Mouse (Mus musculus) monocyte, adult 2 months (primary cell): ENCODE data around the gene Mmp9.

ENCODE experiments used
- DNase-seq, 2 experiments: peaks; one replicate each; pipeline ENCODE4 v3.0.0; 2022; ENCODE audit warnings: low spot score in 2 of 2, low read depth in 1 of 2

The Mmp9 gene

DNA sequence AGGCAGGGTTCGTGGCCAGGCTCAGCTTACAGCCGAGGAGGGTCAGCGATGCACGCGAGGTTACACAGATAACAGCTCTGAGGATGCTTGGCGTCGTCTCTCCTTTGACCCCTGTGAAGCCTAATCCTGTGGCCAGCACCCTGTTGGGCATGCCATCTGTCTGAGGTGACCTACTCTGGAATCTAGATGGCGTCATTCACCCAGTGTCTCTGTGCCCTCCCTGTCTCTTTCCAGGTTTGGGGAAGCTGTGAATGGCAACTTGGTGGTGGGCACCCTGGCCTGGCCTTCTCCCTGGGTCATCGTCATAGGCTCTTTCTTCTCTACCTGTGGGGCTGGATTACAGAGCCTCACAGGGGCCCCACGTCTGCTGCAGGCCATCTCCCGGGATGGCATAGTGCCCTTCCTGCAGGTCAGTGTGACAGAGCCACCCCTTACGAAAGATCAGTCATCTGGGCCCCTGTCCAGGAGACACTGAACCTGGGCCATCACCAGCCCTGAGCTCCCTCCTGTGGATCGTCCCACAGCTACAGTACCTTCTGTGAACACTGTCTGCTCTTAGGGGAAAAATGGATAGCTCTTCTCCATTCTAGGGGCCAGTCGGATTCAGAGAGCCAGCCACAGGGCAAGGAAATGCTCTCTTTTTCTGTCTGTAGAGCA lies 45.9 kb downstream of the Mmp9 start:
- DNase-seq = no peak

DNA sequence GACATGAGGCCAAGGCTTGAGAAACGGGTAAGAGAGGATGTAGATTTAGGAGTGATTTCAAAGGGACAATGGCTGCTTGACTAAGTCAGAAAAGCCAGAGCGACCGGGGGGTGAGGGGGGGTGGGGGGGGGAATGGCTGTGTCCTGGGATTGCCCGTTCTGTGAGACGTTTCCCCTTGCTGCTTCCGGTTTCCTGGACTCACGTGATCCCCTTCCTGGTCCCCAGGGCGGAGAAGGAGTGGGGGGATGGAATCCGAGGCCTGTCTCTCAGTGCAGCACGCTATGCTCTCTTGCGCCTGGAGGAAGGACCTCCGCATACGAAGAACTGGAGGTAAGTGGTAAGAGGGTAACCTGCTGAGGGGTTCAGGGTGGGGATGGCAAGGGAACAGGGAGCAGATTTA lies 48.2 kb downstream of the Mmp9 start:
- no peak for DNase-seq

DNA sequence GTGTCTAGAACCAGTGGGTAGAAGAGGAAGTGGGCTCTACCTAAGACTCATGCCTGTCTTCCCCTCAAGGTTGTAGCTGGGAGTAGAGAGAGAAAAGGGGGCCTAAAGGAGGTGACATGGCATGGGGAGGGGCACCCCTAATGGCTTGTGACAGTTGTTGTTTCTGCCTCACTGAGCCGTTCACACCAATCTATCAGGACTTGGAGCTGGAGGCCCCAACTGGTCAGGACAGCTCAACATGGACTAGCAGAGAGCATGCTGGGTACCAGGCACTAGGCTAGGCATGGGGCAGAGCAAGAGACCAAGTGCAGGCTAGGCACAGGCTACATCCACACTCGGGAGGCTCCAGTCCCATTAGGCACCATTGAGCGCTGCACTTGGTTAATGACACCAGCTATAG lies 50.5 kb downstream of the Mmp9 start:
- DNase-seq = no peak

DNA sequence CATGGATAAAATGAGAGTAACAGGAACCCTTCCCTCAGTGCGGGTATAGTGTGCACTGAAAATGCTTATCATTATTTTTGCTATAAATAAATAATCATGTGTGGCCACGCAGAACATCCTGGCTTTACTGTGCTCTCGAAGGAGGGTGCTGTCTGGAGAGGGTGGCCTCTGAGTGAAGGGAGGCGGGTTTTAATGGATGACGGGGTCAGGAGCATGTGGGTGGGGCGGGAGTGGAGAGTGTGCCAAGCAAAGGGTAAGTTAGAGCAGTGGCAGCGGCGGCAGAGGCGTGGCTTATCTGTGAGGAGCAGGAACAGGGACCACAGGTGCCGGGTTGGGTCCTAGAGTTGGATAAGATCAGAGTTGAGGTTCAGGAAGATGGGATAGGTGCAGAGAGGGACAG lies 51.2 kb downstream of the Mmp9 start:
- DNase-seq = no peak

DNA sequence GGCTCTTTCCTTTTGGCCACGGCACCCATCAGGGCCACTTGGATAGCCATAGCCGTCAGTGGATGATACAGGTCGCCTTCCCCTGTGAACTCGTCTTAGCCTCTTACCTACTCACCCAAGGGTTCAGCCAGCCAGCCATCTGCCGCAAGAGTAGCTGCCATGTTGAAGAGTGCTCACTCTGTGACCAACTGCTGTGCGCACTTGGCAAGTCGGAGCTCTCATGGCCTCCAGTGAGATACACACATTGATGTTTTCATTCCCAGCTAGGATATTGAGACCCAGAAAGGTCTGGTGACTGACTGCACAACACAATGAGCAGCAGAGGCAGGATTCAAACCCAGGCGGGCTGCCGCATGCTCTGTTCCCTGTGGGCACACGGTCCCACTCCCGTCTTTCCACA lies 53.6 kb downstream of the Mmp9 start:
- DNase-seq = no peak

DNA sequence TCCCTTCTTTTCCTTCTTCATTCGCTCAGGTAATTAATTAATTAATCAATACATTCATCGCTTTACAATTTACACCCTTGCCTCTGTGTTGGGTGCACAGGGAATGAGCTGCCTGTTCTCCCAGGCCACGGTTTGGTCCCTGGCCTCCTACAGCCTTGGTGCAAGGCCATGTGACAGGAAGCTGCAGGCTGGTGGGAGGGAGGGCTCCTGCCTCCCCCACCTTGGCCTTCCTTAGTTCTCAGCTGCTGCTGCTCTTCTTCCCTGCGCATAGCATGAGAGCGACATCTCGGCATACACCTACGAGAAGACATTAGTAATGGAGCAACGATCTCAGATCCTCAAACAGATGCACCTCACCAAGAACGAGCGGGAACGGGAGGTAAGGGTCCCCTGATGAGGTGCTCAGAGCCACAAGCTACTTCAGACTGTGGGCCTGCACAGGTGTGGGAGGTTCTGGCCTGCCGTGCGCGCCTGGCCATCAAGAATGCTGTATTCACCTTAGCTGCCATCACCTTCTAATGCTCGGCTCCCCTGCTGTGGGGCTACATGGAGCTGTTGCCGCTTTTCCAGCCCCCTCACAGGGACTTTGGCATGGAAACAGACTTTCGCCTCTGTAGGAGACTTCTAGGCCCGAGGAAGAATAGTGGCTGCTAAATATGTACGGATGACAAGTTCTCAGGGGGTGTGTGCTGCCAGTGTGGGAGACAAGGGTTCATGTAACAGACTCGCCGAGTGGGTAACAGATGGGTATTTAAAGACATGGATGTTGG lies 54.3 kb downstream of the Mmp9 start:
- no peak for DNase-seq

DNA sequence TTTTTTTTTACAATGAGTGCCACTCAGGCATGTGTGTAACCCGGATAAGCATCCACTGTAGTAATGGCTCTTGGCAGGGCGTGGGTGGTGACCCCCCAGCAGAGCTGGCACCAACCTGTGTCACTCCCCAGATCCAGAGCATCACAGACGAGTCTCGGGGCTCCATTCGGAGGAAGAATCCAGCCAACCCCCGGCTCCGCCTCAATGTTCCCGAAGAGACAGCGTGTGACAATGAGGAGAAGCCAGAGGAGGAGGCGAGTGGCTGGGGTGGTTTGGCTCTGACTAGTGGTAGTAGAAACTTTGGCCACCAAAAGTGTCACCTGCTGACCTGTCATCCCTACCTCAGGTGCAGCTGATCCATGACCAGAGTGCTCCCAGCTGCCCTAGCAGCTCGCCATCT lies 55.4 kb downstream of the Mmp9 start:
- no peak for DNase-seq

DNA sequence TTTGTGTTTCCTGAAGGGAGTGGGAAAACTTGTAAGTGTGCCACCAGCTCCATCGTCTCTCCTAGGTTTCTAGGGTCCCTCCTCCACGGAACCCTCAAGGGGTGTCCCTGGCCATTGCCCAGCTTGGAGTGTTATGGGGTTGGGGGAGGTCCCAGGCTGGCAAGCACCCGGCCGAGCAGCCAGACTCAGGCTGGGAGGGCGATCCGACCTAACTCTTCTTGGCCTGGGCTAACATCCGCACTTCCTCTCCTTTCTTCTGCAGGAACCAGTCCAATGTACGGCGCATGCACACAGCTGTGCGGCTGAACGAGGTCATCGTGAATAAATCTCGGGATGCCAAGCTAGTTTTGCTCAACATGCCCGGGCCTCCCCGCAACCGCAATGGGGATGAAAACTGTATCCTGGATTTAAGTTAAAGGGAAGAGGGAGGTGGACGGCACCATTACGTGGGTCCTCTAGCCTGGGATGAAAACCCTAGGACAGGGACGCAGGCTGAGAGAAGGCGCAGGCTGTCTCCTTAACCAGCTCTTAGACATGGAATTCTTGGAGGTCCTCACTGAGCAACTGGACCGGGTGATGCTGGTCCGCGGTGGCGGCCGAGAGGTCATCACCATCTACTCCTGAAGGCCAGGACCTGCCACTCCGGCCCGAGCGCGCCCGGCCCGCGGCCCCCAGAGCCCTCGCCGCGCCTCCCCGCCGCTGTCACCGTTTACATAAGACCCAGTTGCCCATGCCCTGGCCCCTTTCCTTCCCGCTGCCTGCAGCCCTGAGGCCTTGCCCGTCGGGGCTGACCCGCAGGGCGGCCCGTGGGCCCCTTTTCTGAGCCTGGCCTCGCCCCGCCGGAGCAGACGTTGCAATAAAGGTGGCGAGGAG lies 56.5 kb downstream of the Mmp9 start:
- DNase-seq = no peak

DNA sequence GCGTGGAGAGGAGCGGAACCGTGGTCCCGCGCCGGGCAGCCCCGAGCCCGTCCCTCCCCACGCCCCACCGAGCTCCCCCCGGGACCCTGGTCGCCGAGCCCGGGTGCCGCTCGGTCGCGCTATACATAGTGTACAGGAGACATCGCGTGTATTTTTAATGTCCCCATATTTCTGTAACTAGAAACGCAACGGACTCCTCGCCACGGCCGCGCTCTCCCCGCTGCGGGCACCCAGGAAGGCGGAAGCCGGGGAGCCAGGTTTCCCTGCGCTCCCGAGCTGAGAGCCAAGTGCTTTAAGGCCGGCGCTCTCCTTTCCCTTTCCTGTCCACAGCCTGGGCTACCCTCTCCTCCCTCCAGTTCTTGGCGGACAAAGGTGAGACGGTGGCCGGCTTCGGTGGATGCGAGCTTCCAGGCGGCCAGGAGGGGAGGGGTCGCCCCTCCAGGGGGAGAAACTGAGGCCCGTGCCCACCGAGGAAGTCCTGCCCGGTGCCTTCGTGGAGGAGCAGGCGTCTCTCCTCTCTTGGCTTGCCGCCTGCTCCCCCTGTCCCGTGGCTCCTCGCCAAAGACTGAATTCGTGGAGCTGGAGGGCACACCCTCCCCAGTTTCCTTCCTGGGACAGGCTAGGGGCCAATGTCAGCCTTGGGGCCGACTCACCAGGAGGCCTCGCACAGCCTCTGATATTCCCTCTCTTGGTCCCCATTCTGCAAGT lies 57.3 kb downstream of the Mmp9 start:
- no peak for DNase-seq

DNA sequence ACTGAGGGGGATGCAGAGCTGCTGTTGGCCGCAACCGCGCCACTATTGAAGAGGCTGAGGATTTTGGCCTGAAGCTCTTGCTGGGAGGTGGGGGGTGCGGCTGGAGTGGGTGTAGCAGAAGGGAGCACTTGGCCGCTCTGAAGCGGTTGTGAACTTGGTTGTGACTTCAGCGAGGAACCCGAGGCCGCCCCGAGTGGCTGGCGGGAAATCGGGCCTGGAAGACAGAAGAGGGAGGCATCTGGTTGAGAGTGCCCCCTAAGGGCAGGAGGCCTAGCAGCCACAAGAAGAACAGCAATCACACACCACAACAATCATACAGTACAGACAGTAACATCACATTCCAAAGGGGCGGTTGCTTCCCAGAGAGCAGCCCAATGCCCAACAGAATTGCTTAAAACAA lies 61.4 kb downstream of the Mmp9 start:
- DNase-seq = no peak

DNA sequence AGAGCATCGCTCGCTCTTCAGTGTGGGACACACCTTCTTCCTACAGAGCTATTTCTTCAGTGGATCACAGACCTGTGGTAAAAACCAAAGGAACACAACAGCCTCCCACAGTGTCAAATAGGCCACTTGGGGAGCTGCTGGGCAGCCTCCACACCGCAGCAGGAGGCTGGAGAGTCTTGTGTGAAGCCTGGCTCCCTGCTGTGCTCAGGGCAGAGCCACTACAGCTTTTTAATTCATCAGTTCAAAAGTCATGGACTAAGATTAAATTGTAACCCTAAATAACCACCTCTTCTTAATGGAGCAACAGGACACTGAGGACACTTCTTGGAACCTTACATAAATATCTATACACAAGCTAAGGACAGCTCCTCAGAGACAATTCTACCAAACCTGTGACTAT lies 62.5 kb downstream of the Mmp9 start:
- no peak for DNase-seq

DNA sequence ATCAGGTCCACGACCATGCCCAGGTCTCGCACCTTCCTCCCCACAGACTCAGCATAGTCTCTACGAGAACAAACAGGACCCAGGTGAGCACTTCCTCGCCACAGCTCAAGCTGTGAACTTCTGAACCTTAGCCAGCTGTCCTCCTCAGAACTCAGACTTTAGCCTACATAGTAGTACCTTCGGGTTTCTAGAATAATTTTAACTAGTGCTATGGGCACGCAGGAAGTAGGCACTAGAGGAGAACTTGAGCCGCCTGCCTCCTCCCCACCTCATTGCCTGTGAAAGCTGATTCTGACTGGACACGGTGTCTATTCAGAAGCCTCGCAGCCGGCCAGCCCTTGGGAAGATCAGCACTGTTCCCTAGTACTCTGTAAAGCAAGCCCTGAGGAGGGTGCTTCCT lies 63.7 kb downstream of the Mmp9 start:
- no peak for DNase-seq
